Mouse (Mus musculus) forebrain, embryonic 10.5 days (tissue): ENCODE data around the gene Cyp46a1. TPM values are rescaled to one million over a fixed set of nuclear protein-coding genes. Genes with fewer than 3 reads are reported as not detected.
A peak's percentile ranks its signal among the peaks of the same experiment; 100 is the strongest.

ENCODE experiments used
- DNase-seq: peaks from one replicate; pipeline ENCODE4 v3.0.0-alpha.2; 2017; ENCODE audit warnings: low spot score; ENCODE audit errors: extremely low spot score
- H3K27ac ChIP-seq: fragments of 300-500 bp; sonication (generic); 2 replicates; pipeline ENCODE4 v1.5.1; 2016; ENCODE audit warnings: mild to moderate bottlenecking
- H3K27me3 ChIP-seq: fragments of 300-500 bp; sonication (generic); 2 replicates; pipeline ENCODE4 v1.6.1; 2016; ENCODE audit warnings: mild to moderate bottlenecking; ENCODE audit not compliant: poor library complexity, severe bottlenecking
- H3K36me3 ChIP-seq: fragments of 300-500 bp; sonication (generic); replicated peaks from 2 replicates; pipeline ENCODE4 v1.6.1; 2016; ENCODE audit warnings: mild to moderate bottlenecking, moderate library complexity
- H3K4me1 ChIP-seq: fragments of 300-500 bp; sonication (generic); 2 replicates; pipeline ENCODE4 v1.6.1; 2016
- H3K4me3 ChIP-seq: fragments of 300-500 bp; sonication (generic); 2 replicates; pipeline ENCODE4 v1.5.1; 2016; ENCODE audit warnings: mild to moderate bottlenecking, moderate library complexity
- H3K9me3 ChIP-seq: fragments of 300-500 bp; sonication (generic); 2 replicates; pipeline ENCODE4 v1.6.1; 2016; ENCODE audit warnings: mild to moderate bottlenecking, moderate library complexity
- WGBS: fragments of 180-500 bp; shearing (Covaris S2); methylation state at CpG from one replicate; pipeline ENCODE4 v1.1.7; 2016; 5-methylcytosine and 5-hydroxymethylcytosine counted together
- polyA plus RNA-seq: library from polyadenylated mRNA; unstranded; fragments of >200 nt; fragmentation: Nextera tagmentation; extraction: Ambion mirVana; gene quantifications from 2 replicates; pipeline ENCODE4 v1.2.1, GENCODE M21; 2016

The Cyp46a1 gene
- 19.4 and 20.1 TPM in 2 replicates for polyA plus RNA-seq

DNA sequence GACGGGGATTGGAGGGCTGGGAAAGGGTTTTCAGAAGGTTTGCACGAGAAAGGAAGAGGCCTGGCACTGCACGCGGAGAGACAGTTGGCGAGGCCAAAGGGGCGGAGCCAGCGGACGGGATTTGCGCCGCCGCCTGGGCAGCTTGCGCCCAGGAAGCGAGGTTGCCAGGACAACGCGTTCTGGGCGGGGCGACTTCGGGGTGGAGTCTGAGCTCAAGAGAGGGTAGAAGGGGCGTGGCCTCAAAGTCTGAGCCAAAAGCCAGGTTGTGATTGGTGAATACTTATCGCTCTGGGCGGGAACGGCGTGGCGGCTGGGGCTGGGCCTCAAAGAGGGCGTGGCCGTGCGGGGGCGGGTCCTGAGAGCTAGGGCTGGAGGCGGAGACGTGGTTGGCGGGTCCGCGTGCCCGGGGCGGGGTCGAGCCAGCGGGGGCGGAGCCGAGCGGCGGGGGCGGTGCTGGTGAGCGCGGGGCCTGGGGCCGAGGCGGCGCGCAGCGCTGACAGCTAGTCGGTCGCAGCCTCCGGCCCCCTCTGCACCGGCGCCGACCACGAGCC, at the start of gene Cyp46a1:
Gene Cyp46a1 (plus strand): TSS at position 487 of the 551 bp plus-strand sequence.
- WGBS: 0% methylated on average over 52 of the region's 56 CpGs
- peaks cover 68% of the 10 kb centered on the region for H3K27me3 ChIP-seq

DNA sequence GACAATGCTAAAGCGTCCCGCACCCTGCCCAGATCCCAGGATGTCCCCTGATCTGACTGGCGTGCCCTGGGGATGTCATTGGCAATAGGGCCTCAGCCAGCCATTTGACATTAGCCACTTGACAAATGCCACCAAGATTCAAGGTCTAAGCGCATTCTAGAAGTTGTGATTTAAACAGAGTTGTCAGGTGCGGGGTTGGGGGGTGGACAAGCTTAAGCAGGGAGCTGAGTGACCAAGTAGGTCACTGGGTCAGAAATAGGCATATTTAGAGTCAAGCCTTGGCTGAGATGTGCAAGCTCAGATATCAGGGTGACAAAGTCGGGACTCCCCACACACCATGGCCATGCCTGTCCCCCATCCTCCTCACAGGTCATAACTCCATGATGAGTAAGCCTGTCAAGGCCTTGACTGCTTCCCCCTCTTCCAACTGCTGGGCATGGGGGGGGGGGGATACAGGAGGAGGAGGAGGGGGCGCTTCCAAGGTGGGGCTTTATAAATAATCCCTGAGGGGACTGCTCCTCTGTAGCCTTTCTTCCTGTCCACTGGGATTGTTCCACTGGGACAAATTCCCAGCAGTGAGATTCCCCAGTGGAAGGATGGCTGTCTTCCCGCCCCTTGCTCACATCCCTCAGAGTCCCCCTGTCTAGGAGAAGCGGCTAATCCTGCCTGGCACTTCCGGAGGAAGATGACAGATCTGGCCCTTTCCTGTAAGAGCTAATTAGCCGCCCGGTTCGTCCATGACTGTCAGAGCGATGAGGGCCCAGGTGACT, 49.5 kb upstream of the Cyp46a1 start:
- peak overlapping the region; percentile 81 for H3K27ac ChIP-seq
- H3K27me3 ChIP-seq: 0 out of 2 replicates have a peak, but pooled peaks cover 8% of the 10 kb centered on the region
- DNase-seq: peak; percentile 66
- no peaks in the 10 kb centered on the region for H3K36me3 ChIP-seq
- H3K4me3 ChIP-seq: peak overlapping the region; percentile 33
- peaks cover 36% of the 10 kb centered on the region for H3K4me1 ChIP-seq
- H3K9me3 ChIP-seq: no peaks in the 10 kb centered on the region
- 26% methylated on average over 14 of the region's 14 CpGs for WGBS

More for the DNA sequence above, at the start of gene Cyp46a1:
- Histone ChIP-seq H3K36me3 (no peaks in the 10 kb centered on the region), H3K4me3 (peak within 1 kb of the TSS; percentile 75), H3K4me1 (peaks cover 64% of the 10 kb centered on the region), H3K27ac (peak within 1 kb of the TSS; percentile 76), H3K9me3 (no peaks in the 10 kb centered on the region)
- DNase-seq: peak; percentile 100

DNA sequence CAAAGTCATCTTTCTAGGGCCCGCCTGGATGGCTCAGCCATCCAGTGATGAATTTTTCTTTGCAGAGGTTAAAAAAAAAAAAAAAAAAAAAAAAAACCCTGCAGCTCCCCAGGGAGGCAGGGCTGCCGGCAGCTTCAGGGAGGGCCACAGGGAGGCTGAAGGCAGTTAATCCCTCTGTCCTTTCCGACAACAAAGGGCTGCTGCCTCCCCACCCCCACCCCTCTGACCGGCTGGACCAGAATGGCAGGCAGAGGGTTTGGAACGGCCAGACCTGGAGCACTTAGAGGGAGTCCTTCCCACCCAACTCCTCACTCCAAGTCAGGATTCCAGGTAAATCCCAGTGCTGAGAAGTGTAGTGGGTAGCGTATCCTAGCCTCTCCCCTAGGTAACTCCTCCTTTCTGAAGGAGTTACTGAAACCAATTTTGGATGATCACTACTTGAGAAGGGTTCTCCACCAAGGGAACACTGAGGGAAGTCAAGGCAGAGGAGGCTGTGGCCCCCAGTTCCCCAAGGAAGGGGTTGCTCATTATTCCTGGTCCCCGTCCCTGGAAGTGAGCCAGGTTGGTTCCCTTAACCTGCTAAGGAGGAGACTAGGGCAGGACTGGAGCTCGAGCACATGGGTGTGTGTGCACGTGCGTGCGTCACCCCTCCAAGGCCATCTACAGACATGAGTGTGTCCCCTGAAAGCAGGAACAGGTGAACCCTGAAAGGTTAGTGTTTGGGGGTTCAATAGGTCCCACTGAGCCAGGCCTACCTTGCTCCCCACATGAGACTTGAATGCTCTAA, 48.8 kb upstream of the Cyp46a1 start:
- Histone ChIP-seq H3K4me3 (peak overlapping the region; percentile 33), H3K36me3 (no peaks in the 10 kb centered on the region), H3K27ac (peak overlapping the region; percentile 81), H3K27me3 (0 out of 2 replicates have a peak, but pooled peaks cover 8% of the 10 kb centered on the region), H3K4me1 (peaks cover 35% of the 10 kb centered on the region), H3K9me3 (no peaks in the 10 kb centered on the region)
- WGBS: 28% methylated on average over 11 of the region's 11 CpGs
- DNase-seq: peak; percentile 60

DNA sequence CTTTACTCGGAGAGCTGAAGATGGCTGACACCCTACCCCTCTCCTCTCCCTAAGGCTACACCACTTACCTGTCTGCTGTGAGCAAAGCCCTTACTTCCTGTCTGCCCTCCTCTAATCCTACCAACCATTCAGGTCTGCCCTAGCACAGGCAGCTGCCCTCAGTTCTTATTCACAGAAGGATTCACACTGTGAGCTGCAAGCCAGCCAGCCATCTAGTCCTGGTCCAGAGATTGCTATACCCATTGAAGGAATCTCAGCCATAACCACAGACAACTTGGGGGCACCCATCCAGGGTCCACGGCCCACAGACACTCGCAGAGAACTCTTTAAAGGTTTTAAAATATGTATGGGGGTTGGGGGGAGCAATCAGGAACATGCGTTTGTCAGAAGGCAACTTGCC, 47.8 kb upstream of the Cyp46a1 start:
- 0 out of 2 replicates have a peak, but pooled peaks cover 3% of the 10 kb centered on the region for H3K27me3 ChIP-seq
- WGBS: 83% methylated on average over 4 of the region's 4 CpGs
- H3K4me1 ChIP-seq: peaks cover 35% of the 10 kb centered on the region
- H3K27ac ChIP-seq: peak overlapping the region; percentile 81
- DNase-seq: no peak
- H3K36me3 ChIP-seq: no peaks in the 10 kb centered on the region
- H3K9me3 ChIP-seq: no peaks in the 10 kb centered on the region
- H3K4me3 ChIP-seq: no peak overlapping the region

DNA sequence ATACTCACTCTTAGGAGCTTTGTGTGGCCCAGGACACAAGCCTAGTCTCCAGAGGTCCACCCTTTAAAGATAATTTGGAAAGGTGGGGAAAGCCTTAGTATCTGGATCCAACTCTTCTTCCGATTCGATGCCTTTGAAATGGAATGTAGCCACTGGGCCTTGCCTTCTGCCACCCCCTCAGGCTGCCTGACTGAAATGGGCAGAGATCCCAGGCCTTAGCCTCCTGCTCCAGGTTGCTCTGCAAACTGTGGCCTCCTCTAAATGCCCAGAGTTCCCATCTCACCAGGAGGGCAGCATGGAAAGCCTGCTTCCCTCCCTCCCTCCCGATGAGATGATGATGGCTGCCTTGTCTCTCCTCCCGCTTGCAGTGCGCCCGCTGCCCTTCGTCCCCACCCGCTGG, 47.2 kb upstream of the Cyp46a1 start:
- Histone ChIP-seq H3K9me3 (no peaks in the 10 kb centered on the region), H3K4me3 (no peak overlapping the region), H3K36me3 (no peaks in the 10 kb centered on the region), H3K27ac (no peak overlapping the region), H3K4me1 (peaks cover 41% of the 10 kb centered on the region), H3K27me3 (0 out of 2 replicates have a peak, but pooled peaks cover 3% of the 10 kb centered on the region)
- DNase-seq: no peak
- 91% methylated on average over 8 of the region's 8 CpGs for WGBS

DNA sequence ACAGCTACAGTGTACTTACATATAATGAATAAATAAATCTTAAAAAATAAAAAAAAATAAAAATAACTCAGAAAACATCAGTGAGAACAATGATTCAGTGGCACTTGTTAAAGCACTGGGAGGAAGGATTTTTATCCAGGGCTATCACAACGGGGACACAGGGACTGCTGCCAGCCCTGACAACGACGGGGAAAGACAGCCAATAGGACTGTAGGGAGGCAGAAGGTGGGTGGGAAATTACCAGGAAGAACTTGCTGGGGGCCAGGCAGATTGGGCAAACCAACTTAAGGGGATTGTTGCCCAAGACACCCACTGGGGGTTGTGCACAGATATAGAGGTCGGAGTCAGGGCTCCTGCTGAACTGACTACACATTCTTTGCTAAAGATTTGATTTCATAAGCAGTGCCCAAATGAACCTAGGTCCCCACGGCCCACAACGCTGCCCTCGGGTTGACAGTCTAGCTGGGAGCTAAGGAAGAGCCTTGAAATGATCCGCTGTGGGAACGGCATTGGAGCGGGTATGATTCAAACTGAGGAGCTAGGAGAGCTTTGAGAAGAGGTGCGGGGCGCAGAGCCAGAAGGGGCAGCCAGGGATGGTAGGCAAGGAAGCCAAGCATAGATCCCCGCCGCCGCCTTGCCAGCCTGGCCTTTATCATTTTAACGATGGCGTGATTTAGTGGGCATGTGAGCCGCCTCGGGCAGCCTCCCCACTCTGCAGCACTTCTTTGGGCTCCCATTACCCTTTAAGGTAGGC, 45.9 kb upstream of the Cyp46a1 start:
- Histone ChIP-seq H3K27me3 (no peaks in the 10 kb centered on the region), H3K4me3 (no peak overlapping the region), H3K9me3 (no peaks in the 10 kb centered on the region), H3K27ac (peak overlapping the region; percentile 15; the same call in 1 of the 2 replicates), H3K4me1 (peaks cover 52% of the 10 kb centered on the region), H3K36me3 (no peaks in the 10 kb centered on the region)
- DNase-seq: no peak
- 89% methylated on average over 19 of the region's 19 CpGs for WGBS

DNA sequence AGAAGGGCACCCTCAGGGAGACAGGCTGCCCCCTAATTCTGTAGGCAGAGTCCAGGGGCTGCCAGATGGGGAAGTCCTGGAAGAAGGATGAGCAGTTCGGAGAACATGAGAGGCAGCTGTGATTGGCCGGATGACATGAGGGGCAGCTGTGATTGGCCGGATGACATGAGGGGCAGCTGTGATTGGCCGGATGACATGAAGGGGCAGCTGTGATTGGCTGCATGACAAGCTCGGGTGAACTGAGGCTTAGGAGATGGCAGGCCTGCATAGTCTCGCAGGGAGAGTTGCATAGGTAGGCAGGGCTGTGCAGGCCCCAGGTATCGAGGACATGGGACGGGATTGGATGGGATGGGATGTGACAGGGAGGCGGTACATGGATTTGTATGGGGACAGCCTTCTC, 41.8 kb upstream of the Cyp46a1 start:
- Histone ChIP-seq H3K27me3 (no peaks in the 10 kb centered on the region), H3K27ac (peak overlapping the region; percentile 74), H3K4me3 (peak overlapping the region; percentile 27; the same call in 1 of the 2 replicates), H3K9me3 (no peaks in the 10 kb centered on the region), H3K36me3 (no peaks in the 10 kb centered on the region), H3K4me1 (peaks cover 26% of the 10 kb centered on the region)
- 7% methylated on average over 9 of the region's 9 CpGs for WGBS
- peak; percentile 63 for DNase-seq

DNA sequence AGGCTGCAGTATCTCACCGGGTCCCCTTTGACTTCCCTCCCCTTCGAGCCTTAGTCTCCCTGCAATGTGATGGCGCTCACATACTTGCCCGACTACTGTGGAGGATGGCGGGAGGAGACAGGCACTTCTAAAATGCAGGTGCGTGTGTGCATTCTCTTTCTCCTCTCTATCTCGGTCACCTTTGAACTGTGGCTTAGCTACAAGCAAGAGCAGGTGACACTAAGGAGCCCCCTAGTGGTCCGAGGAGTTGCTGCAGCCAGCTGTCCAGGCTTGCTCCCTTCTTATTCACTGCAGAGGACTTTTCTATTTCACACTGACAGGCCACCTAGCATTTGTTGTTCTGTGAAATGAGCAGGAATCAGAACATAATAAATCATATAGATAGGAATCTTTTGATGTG, 41.2 kb upstream of the Cyp46a1 start:
- Histone ChIP-seq H3K4me3 (peak overlapping the region; percentile 27; the same call in 1 of the 2 replicates), H3K4me1 (peaks cover 26% of the 10 kb centered on the region), H3K9me3 (no peaks in the 10 kb centered on the region), H3K36me3 (no peaks in the 10 kb centered on the region), H3K27ac (peak overlapping the region; percentile 74), H3K27me3 (no peaks in the 10 kb centered on the region)
- 5% methylated on average over 8 of the region's 8 CpGs for WGBS
- DNase-seq: peak; percentile 79

DNA sequence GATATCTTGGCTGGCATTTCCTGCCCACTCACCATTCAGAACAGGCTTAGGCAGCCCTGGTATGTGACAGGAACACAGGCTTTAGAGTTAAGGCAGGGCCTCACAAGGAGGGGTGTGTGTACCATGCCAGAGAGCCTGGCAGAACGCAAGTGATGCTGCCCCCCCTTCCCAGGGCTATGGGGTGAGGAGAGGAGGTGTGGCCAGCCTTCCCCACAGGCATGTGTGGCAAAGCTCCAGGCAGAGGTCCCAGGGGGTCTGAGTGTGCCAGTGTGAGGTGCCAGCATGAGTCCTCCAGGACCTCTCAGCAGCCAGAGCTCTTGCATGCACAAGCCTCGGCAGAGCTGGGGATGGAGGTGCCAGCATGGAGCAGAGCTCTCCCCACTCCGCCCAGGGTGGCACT, 39.6 kb upstream of the Cyp46a1 start:
- no peak overlapping the region for H3K27ac ChIP-seq
- H3K36me3 ChIP-seq: no peaks in the 10 kb centered on the region
- H3K4me1 ChIP-seq: peaks cover 23% of the 10 kb centered on the region
- H3K9me3 ChIP-seq: no peaks in the 10 kb centered on the region
- no peaks in the 10 kb centered on the region for H3K27me3 ChIP-seq
- no peak for DNase-seq
- no peak overlapping the region for H3K4me3 ChIP-seq
- WGBS: 81% methylated on average over 3 of the region's 3 CpGs

DNA sequence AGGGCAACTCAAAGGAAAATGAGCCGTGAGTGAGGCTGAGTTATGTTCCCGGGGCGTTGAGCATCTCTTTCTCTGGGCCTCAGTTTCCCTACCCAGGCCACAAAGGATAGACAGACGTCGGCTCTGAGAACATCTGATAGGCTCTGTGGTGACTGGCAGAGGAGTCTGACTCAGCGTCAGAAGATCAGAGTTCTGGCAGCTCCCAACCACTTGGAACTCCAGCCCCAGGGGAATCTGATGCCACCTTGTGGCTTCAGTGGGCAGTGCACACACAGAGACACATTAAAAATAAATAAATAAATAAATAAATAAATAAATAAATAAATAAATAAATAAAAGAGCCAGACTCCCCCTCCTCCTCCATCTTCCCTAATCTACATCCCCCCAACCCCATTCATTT, 37.1 kb upstream of the Cyp46a1 start:
- WGBS: 80% methylated on average over 6 of the region's 6 CpGs
- no peak overlapping the region for H3K4me3 ChIP-seq
- H3K27ac ChIP-seq: no peak overlapping the region
- DNase-seq: no peak
- no peaks in the 10 kb centered on the region for H3K36me3 ChIP-seq
- H3K27me3 ChIP-seq: no peaks in the 10 kb centered on the region
- peaks cover 19% of the 10 kb centered on the region for H3K4me1 ChIP-seq
- no peaks in the 10 kb centered on the region for H3K9me3 ChIP-seq

DNA sequence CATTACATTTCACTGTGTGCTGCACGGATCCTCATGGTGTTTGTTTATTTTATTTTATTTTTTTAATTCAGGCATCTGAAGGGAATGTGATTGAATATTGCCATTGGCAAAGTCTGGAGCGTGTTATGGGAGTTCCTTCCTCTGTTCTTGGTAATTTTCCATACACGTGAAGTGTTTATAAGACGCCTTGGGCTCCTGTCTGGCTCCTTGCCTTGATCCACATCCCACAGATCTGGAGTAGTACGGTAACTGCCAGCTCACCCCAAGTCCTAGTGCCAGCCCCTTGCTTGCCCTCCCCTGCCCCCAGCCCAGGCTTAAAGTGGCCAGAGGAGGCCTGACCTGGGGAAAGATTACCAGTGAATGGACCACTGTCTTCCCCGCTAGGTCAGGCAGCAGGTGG, 33.2 kb upstream of the Cyp46a1 start:
- peaks cover 27% of the 10 kb centered on the region for H3K4me1 ChIP-seq
- H3K9me3 ChIP-seq: no peaks in the 10 kb centered on the region
- no peaks in the 10 kb centered on the region for H3K36me3 ChIP-seq
- no peak overlapping the region for H3K27ac ChIP-seq
- no peak for DNase-seq
- peaks cover 24% of the 10 kb centered on the region for H3K27me3 ChIP-seq
- WGBS: 80% methylated on average over 6 of the region's 6 CpGs
- no peak overlapping the region for H3K4me3 ChIP-seq

DNA sequence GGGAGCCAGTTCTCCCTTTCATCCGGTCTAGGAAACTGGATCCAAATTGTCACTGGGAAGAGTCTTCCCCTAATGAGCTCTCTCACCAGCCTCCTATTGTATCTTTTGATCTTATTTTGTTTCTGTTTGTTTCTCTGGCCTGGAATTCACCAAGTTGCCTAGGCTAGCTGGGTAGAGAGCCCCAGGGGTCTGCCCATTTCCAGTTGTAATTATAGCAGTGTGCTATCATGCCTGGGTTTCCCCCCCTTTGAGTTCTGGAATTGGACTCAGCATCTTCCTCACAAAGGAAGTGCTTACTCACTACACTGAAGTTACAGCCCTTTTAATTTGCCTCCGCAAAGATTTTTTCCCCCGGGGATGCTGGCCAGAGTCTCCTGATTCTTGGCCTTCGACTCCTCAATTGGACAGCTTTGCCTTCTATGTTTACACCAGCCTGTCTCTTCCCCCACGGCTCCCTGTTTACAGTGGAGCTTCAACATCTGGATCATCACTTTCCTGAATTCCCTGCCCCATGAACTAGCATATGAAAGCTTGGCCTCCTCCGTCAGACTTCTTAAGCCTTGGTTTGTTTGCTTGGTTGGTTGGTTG, 30.3 kb upstream of the Cyp46a1 start:
- H3K27me3 ChIP-seq: peaks cover 53% of the 10 kb centered on the region
- H3K9me3 ChIP-seq: no peaks in the 10 kb centered on the region
- WGBS: 62% methylated on average over 6 of the region's 6 CpGs
- H3K4me1 ChIP-seq: peaks cover 54% of the 10 kb centered on the region
- no peak for DNase-seq
- H3K27ac ChIP-seq: peak overlapping the region; percentile 40; the same call in 1 of the 2 replicates
- no peaks in the 10 kb centered on the region for H3K36me3 ChIP-seq
- H3K4me3 ChIP-seq: no peak overlapping the region
